Mouse (Mus musculus): Measurements from ENCODE around the gene Hpgds.

DNA sequence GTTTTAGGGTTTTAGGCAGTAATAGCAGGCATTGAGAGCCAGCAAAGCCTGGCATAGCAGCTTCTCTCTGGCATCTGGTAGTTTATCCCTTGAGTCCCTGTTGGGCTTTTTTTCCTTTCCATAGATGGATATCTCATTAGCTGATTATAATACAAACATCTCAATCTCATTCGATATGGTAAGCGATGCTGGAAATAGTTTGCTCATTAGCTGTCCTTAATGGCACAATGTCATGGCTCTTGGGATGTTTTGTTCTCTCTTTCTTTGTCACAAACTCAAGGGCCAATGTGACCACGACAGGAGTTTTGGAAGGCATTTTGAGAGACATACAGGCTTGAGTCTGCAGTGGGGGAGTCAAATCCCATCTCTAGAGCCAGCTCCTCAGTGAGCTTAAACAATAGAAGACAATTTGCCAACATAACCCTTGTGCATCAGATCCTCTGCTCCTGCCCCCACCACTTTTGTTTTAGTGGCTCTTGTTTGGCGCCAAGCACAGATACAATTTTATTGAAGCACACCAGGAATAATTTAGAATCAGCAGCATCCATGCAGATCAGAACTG lies 14.8 kb upstream of the Hpgds start:
- TF ChIP-seq POLR2A (IDR thresholded peaks at IDR 0.05; ENCODE audit: borderline replicate concordance, insufficient read depth, low read length) = no peak
- TF ChIP-seq CTCF (IDR thresholded peaks at IDR 0.05; ENCODE audit: borderline replicate concordance, insufficient read depth, low read depth, low read length) = no peak
